ENCODE assay signal across 9 mouse cellular contexts in the genomic region with DNA sequence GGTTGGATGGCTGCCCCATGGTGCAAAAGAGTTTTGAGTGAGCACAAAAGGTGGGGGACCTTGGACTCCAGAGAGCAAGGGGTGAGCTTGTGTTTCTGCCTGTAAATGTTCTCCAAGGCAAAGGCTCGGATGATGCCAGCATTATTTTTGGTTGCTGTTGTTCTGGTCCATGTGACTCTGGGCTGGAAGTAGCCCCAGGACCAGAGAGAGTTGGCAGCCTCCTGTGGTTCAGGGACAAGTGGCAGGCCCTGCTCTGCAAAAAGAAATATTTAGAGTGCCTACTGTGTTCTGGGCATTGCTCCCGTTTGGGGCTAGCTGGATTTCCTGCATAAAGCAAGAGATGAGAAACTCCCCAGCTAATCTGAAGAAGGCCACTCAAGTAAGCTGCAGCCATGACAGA. TPM values are rescaled to one million over a fixed set of nuclear protein-coding genes. Genes with fewer than 3 reads are reported as not detected.
A peak's percentile ranks its signal among the peaks of the same experiment; 100 is the strongest.
DNase-seq lines count a peak whose midpoint lies in the region; TF ChIP-seq lines count a peak whose summit lies in the region.
"Had no signal": no experiment of that assay in that cellular context is flagged by ENCODE, and none has a peak within 500 bp of the region (broad histone marks: within the 10 kb centered on the region; RNA-seq: fewer than 3 reads in every experiment).

No protein-coding gene starts in this region.

- intact Hi-C loops in gastrocnemius, adult 2 months (cut with DNase I), result no loop called here
- intact Hi-C loops in gastrocnemius, postnatal 36 days (cut with DNase I), result no loop called here

- no peak for TF ChIP-seq CTCF in gastrocnemius, adult 2 months (IDR thresholded peaks at IDR 0.05)

- no peak overlapping the region for H3K4me3 ChIP-seq in gastrocnemius, adult 2 months
- H3K4me3 ChIP-seq: intestine, embryonic 15.5 days had no signal

- DNase-seq in gastrocnemius, adult 2 months, result peak; percentile 48
- no peak for DNase-seq in gastrocnemius, postnatal 36 days
- peak; percentile 62 for DNase-seq in right cerebral cortex, adult 18-20 months
- DNase-seq in right cerebral cortex, postnatal 4 days, result no peak
- DNase-seq in kidney, postnatal 36 days, result peak; percentile 70 to 75
- DNase-seq in skeletal muscle tissue, adult 2 months (ENCODE audit: low read depth, low spot score), result peak; percentile 29
- DNase-seq in embryo, embryonic 10 days (ENCODE audit: low spot score), result no peak
- DNase-seq in spleen, postnatal 4 days (ENCODE audit: low spot score in 2 of 2), result no peak

- peak overlapping the region; percentile 65 for H3K27ac ChIP-seq in gastrocnemius, adult 2 months
- H3K27ac ChIP-seq: intestine, embryonic 15.5 days had no signal

RNA-seq across cellular contexts. Expression of a gene that starts 6.0 kb away (rescaled TPM):
- total RNA-seq in gastrocnemius, adult 2 months (2021), result 10 to 100 TPM; 32.0 to 36.7 TPM
- 10 to 100 TPM; 22.5 to 29.7 TPM for total RNA-seq in gastrocnemius, postnatal 36 days (2021)

RNA-seq across cellular contexts. Expression of a gene that starts 31.9 kb away (rescaled TPM):
- total RNA-seq in gastrocnemius, adult 2 months (2021), result not detected
- not detected for total RNA-seq in gastrocnemius, postnatal 36 days (2021)

Comparison
In these comparisons a context has a peak if more than half of its experiments do, and no peak if none do; other contexts are left out.
1. DNase-seq: peak in gastrocnemius, adult 2 months (single experiment), right cerebral cortex, adult 18-20 months (single experiment), kidney, postnatal 36 days (2 of 2) and skeletal muscle tissue, adult 2 months (single experiment); none in gastrocnemius, postnatal 36 days (0 of 2), right cerebral cortex, postnatal 4 days (single experiment), embryo, embryonic 10 days (single experiment) and spleen, postnatal 4 days (0 of 2).